Mouse (Mus musculus) cerebellum, adult 2 months (tissue): ENCODE results near the gene Gk5. TPM values are rescaled to one million over a fixed set of nuclear protein-coding genes. Genes with fewer than 3 reads are reported as not detected.
A peak's percentile ranks its signal among the peaks of the same experiment; 100 is the strongest.

ENCODE experiments used
- DNase-seq, 2 experiments: peaks; one replicate each; pipeline ENCODE4 v3.0.0; 2021
- H3K27ac ChIP-seq: fragments of 200-500 bp; 2 replicates; pipeline ENCODE4 v1.5.1; 2012; ENCODE audit warnings: low read length, control low read depth, inconsistent platforms; ENCODE audit not compliant: insufficient read depth
- H3K27me3 ChIP-seq: fragments of 200-500 bp; 2 replicates; pipeline ENCODE4 v1.6.1; 2012; ENCODE audit warnings: inconsistent platforms, mild to moderate bottlenecking, low read length, moderate library complexity; ENCODE audit not compliant: control insufficient read depth, insufficient read depth
- H3K4me1 ChIP-seq: fragments of 200-500 bp; 2 replicates; pipeline ENCODE4 v1.6.1; 2011; ENCODE audit warnings: low read length; ENCODE audit not compliant: control insufficient read depth, insufficient read depth
- H3K4me3 ChIP-seq: fragments of 200-500 bp; replicated peaks from 2 replicates; pipeline ENCODE3; 2011; ENCODE audit warnings: mild to moderate bottlenecking, low read depth, low read length, control low read depth; ENCODE audit not compliant: insufficient read depth
- CTCF ChIP-seq: fragments of 200-500 bp; IDR thresholded peaks from 2 replicates; pipeline ENCODE4 v1.5.1; 2011; ENCODE audit warnings: low read depth, mild to moderate bottlenecking, control low read depth, low read length, moderate library complexity, borderline replicate concordance; ENCODE audit not compliant: insufficient read depth
- POLR2A ChIP-seq: fragments of 200-500 bp; IDR thresholded peaks from 2 replicates; pipeline ENCODE4 v1.6.1; 2011; ENCODE audit warnings: low read length, control low read depth, borderline replicate concordance; ENCODE audit not compliant: insufficient read depth
- WGBS: fragments of 180-500 bp; shearing (Covaris S2); methylation state at CpG from one replicate; pipeline ENCODE4 v1.1.7; 2018; 5-methylcytosine and 5-hydroxymethylcytosine counted together
- polyA plus RNA-seq: library from polyadenylated mRNA; depleted of rRNA; stranded (reverse); fragments of >200 nt; gene quantifications from 2 replicates; pipeline ENCODE4 v1.2.3, GENCODE M21; 2012

The Gk5 gene
- polyA plus RNA-seq, 1 experiment = 1.7 TPM

DNA sequence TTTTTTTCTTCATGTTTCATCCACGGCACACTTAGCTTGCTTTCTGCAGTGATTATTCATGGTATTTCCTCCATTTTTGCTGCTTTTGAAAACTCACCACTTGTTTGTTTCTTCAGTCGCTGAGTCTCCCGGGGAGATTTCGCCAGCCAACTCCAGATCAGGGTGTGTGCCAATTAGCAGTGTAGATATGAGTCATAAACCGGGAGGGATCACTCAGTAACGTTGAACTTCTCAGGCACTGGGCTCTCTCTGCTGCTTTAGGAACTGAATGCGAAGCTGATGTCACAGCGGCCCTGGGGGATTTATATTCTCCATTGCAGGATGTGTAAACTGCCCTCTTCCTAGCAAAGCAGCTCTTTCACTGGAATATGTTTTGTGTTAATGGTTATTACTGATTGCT, 15.8 kb downstream of the Gk5 start:
- peak; percentile 12 to 14 for DNase-seq
- TF ChIP-seq POLR2A (no peak), CTCF (no peak)
- no peak overlapping the region for H3K4me3 ChIP-seq
- H3K4me1 ChIP-seq = no peaks in the 10 kb centered on the region
- 38% methylated on average over 8 of the region's 8 CpGs for WGBS
- H3K27me3 ChIP-seq = no peaks in the 10 kb centered on the region
- H3K27ac ChIP-seq = no peak overlapping the region

DNA sequence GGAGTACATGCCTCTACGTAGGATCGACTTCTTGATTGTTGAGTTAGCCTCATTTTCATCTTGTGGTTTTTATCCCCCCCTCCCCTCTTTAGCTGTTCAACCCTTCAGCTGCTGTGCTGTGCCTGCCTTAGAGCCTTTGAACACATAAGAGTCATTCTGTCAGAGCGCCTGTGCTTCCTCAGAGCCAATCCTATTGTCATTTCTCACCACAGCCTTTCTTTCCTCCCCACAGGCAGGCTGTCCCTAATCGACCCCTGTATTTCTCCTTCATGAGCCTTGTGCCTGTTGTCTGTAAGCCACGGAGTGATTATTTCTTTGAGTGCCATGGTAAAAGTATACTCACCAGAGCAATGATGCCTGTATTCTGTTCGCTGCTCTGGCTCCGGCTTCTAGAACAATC, 16.3 kb downstream of the Gk5 start:
- no peak for DNase-seq
- no peaks in the 10 kb centered on the region for H3K27me3 ChIP-seq
- no peak for TF ChIP-seq CTCF
- no peak for TF ChIP-seq POLR2A
- H3K4me3 ChIP-seq = no peak overlapping the region
- H3K27ac ChIP-seq = no peak overlapping the region
- 57% methylated on average over 7 of the region's 7 CpGs for WGBS
- H3K4me1 ChIP-seq = no peaks in the 10 kb centered on the region

DNA sequence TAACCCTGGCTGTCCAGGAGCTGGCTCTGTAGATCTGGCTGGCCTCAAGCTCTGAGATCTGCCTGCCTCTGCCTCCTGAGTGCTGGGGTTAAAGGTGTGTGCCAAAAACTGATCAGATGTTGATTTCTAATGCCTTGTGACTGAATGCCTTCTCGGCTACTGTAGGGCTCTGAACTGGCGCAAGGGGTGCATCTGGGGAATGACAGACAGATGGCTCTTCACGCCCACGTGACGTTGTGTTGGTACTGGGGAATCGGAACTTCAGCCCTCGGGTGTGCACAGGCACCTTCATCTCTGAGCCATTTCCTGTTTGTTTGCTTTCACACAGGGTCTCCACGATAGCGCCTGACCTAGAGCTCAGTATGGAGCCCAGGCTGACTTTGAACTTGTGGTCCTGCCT, 19.8 kb downstream of the Gk5 start:
- H3K4me3 ChIP-seq = no peak overlapping the region
- WGBS = 83% methylated on average over 9 of the region's 9 CpGs
- DNase-seq = no peak
- H3K4me1 ChIP-seq = no peaks in the 10 kb centered on the region
- no peaks in the 10 kb centered on the region for H3K27me3 ChIP-seq
- no peak overlapping the region for H3K27ac ChIP-seq
- TF ChIP-seq CTCF = no peak
- no peak for TF ChIP-seq POLR2A

GRCm38 (mm10) chr9:96139876-96140275, 20.7 kb downstream of the Gk5 start:
- no peak for DNase-seq
- 48% methylated on average over 5 of the region's 5 CpGs for WGBS
- Histone ChIP-seq H3K4me3 (no peak overlapping the region), H3K27ac (no peak overlapping the region), H3K27me3 (no peaks in the 10 kb centered on the region), H3K4me1 (no peaks in the 10 kb centered on the region)
- TF ChIP-seq POLR2A = no peak
- TF ChIP-seq CTCF = no peak

- no peak for TF ChIP-seq CTCF
- TF ChIP-seq POLR2A = no peak
- H3K4me1 ChIP-seq = no peaks in the 10 kb centered on the region
- WGBS = 61% methylated on average over 7 of the region's 7 CpGs
- H3K27ac ChIP-seq = no peak overlapping the region
- H3K27me3 ChIP-seq = no peaks in the 10 kb centered on the region
- DNase-seq = no peak
- H3K4me3 ChIP-seq = no peak overlapping the region
Observed at GRCm38 (mm10) chr9:96140931-96141330, 21.8 kb downstream of the Gk5 start.

DNA sequence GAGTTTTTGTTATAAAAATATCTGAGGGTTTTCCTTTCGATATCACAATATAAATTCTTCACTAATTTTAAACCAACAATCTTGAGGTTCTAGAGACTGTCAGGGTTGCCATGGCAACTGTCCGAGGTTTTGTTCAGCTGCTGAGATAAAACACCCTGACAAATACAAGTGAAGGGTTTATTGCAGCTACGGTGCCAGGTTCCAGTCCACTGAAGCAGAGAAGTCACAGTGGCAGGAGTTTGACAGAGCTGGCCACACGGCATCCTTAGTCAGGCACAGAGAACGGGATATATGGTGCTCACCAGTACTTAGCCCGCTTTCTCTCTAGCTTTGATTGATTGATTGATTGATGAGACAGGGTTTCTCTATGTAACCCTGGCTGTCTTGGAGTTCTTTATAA, 23.3 kb downstream of the Gk5 start:
- no peaks in the 10 kb centered on the region for H3K4me1 ChIP-seq
- TF ChIP-seq POLR2A = no peak
- TF ChIP-seq CTCF = no peak
- no peak overlapping the region for H3K4me3 ChIP-seq
- DNase-seq = no peak
- no peaks in the 10 kb centered on the region for H3K27me3 ChIP-seq
- no peak overlapping the region for H3K27ac ChIP-seq
- WGBS = 43% methylated on average over 6 of the region's 6 CpGs

GRCm38 (mm10) chr9:96143633-96144032, 24.5 kb downstream of the Gk5 start:
- Histone ChIP-seq H3K4me3 (no peak overlapping the region), H3K4me1 (no peaks in the 10 kb centered on the region), H3K27me3 (no peaks in the 10 kb centered on the region), H3K27ac (no peak overlapping the region)
- WGBS = 96% methylated on average over 4 of the region's 4 CpGs
- TF ChIP-seq POLR2A (no peak), CTCF (no peak)
- DNase-seq = no peak

- no peak overlapping the region for H3K27ac ChIP-seq
- TF ChIP-seq CTCF (no peak), POLR2A (no peak)
- DNase-seq = no peak
- H3K4me3 ChIP-seq = no peak overlapping the region
- H3K4me1 ChIP-seq = no peaks in the 10 kb centered on the region
- no peaks in the 10 kb centered on the region for H3K27me3 ChIP-seq
Observed at GRCm38 (mm10) chr9:96144883-96145282, 25.7 kb downstream of the Gk5 start.

DNA sequence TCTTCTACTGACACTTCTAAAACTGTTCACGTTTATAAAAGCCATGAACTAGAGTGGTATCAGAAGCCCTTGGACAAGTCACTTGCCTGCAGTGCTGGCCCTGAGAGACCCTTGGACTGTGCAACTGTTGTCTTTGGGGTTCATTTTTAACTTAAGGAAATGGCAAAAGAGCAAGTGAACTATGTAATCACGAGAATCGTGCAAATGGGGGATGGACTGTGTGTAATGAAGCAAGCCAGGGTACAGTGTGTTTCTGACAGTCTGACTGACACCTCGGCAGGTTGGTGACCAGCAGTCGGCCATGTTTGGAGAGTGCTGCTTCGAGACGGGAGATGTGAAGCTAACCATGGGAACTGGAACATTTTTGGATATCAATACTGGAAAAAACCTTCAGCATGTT, 33.6 kb downstream of the Gk5 start:
- Histone ChIP-seq H3K4me1 (no peaks in the 10 kb centered on the region), H3K27me3 (no peaks in the 10 kb centered on the region), H3K27ac (no peak overlapping the region), H3K4me3 (no peak overlapping the region)
- DNase-seq = no peak
- TF ChIP-seq POLR2A (no peak), CTCF (no peak)
- WGBS = 86% methylated on average over 7 of the region's 7 CpGs

GRCm38 (mm10) chr9:96158431-96158830, 39.3 kb downstream of the Gk5 start:
- H3K27ac ChIP-seq = no peak overlapping the region
- no peaks in the 10 kb centered on the region for H3K27me3 ChIP-seq
- no peak overlapping the region for H3K4me3 ChIP-seq
- DNase-seq = no peak
- H3K4me1 ChIP-seq = no peaks in the 10 kb centered on the region
- 58% methylated on average over 4 of the region's 4 CpGs for WGBS
- TF ChIP-seq CTCF = no peak
- no peak for TF ChIP-seq POLR2A
